Mouse (Mus musculus) midbrain, postnatal 0 days (tissue): ENCODE data around the gene Nlrc5. TPM values are rescaled to one million over a fixed set of nuclear protein-coding genes. Genes with fewer than 3 reads are reported as not detected.

ENCODE experiments used
- ATAC-seq: fragments of 200-750 bp; cut with Nextera tagmentation; 2 replicates; pipeline ENCODE4 v1.8.0; 2017; ENCODE audit warnings: moderate number of reproducible peaks, mild to moderate bottlenecking, moderate TSS enrichment, moderate library complexity; ENCODE audit not compliant: low FRiP score
- DNase-seq: peaks from one replicate; pipeline ENCODE4 v3.0.0-alpha.2; 2015; ENCODE audit warnings: low spot score
- H3K27ac ChIP-seq: fragments of 300-500 bp; sonication (generic); 2 replicates; pipeline ENCODE4 v1.5.1; 2014; ENCODE audit warnings: low read depth, mild to moderate bottlenecking, low read length, mixed read lengths
- H3K27me3 ChIP-seq: fragments of 300-500 bp; sonication (generic); 2 replicates; pipeline ENCODE4 v1.6.1; 2014; ENCODE audit warnings: low read length, control low read depth, mixed read lengths; ENCODE audit not compliant: insufficient read depth
- H3K36me3 ChIP-seq: fragments of 300-500 bp; sonication (generic); 2 replicates; pipeline ENCODE4 v1.6.1; 2014; ENCODE audit warnings: low read length, control low read depth, mixed read lengths; ENCODE audit not compliant: insufficient read depth
- H3K4me1 ChIP-seq: fragments of 300-500 bp; sonication (generic); 2 replicates; pipeline ENCODE4 v1.6.1; 2014; ENCODE audit warnings: mild to moderate bottlenecking, control low read depth, antibody characterized with exemption, low read length, mixed read lengths; ENCODE audit not compliant: insufficient read depth
- H3K4me2 ChIP-seq: fragments of 300-500 bp; sonication (generic); 2 replicates; pipeline ENCODE4 v1.6.1; 2014; ENCODE audit warnings: low read depth, mild to moderate bottlenecking, low read length, mixed read lengths; ENCODE audit not compliant: poor library complexity, severe bottlenecking
- H3K4me3 ChIP-seq: fragments of 300-500 bp; sonication (generic); 2 replicates; pipeline ENCODE4 v1.5.1; 2014; ENCODE audit warnings: low read depth, mild to moderate bottlenecking, low read length, moderate library complexity
- H3K9ac ChIP-seq: fragments of 300-500 bp; sonication (generic); replicated peaks from 2 replicates; pipeline ENCODE4 v1.6.1; 2014; ENCODE audit warnings: mild to moderate bottlenecking, low read length, moderate library complexity, mixed read lengths; ENCODE audit not compliant: poor library complexity, severe bottlenecking
- H3K9me3 ChIP-seq: fragments of 300-500 bp; sonication (generic); 2 replicates; pipeline ENCODE4 v1.6.1; 2016; ENCODE audit warnings: low read length, control low read depth
- CTCF ChIP-seq: IDR thresholded peaks from 2 replicates; pipeline ENCODE4 v1.5.1; 2016; ENCODE audit warnings: antibody characterized with exemption, mild to moderate bottlenecking
- WGBS: fragments of 180-500 bp; shearing (Covaris S2); extraction: QIAGEN DNeasy Blood & Tissue Kit; methylation state at CpG from one replicate; pipeline ENCODE4 v1.1.7; 2014; 5-methylcytosine and 5-hydroxymethylcytosine counted together
- polyA plus RNA-seq: library from polyadenylated mRNA; unstranded; fragments of >200 nt; fragmentation: Nextera tagmentation; extraction: Ambion mirVana; gene quantifications from 2 replicates; pipeline ENCODE4 v1.2.1, GENCODE M21; 2015
- total RNA-seq: library from RNA; depleted of rRNA; stranded (reverse); fragments of >200 nt; gene quantifications from 2 replicates; pipeline ENCODE4 v1.2.3, GENCODE M21; 2014

Gene Nlrc5
- total and polyA plus RNA-seq, 2 experiments from 2014 or later, result 0.22 to 0.63 TPM

GRCm38 (mm10) chr8:94412518-94412917 is 21.6 kb upstream of the Nlrc5 start:
- no peak overlapping the region for H3K9ac ChIP-seq
- WGBS, result 89% methylated on average over 6 of the region's 6 CpGs
- no peak for DNase-seq
- H3K4me2 ChIP-seq, result no peak overlapping the region
- no peak overlapping the region for H3K27ac ChIP-seq
- no peak overlapping the region for H3K4me3 ChIP-seq
- no peaks in the 10 kb centered on the region for H3K27me3 ChIP-seq
- no peak for TF ChIP-seq CTCF
- no peaks in the 10 kb centered on the region for H3K9me3 ChIP-seq
- no peak for ATAC-seq
- no peaks in the 10 kb centered on the region for H3K4me1 ChIP-seq
- no peaks in the 10 kb centered on the region for H3K36me3 ChIP-seq

GRCm38 (mm10) chr8:94413509-94413908 is 20.6 kb upstream of the Nlrc5 start:
- H3K36me3 ChIP-seq, result no peaks in the 10 kb centered on the region
- ATAC-seq (no peak), DNase-seq (no peak)
- H3K9me3 ChIP-seq, result no peaks in the 10 kb centered on the region
- no peak overlapping the region for H3K9ac ChIP-seq
- H3K4me3 ChIP-seq, result no peak overlapping the region
- no peaks in the 10 kb centered on the region for H3K4me1 ChIP-seq
- 85% methylated on average over 6 of the region's 6 CpGs for WGBS
- H3K27me3 ChIP-seq, result no peaks in the 10 kb centered on the region
- no peak overlapping the region for H3K27ac ChIP-seq
- no peak for TF ChIP-seq CTCF
- H3K4me2 ChIP-seq, result no peak overlapping the region

- Histone ChIP-seq H3K36me3 (no peaks in the 10 kb centered on the region), H3K4me3 (no peak overlapping the region), H3K4me2 (no peak overlapping the region), H3K27me3 (no peaks in the 10 kb centered on the region), H3K9ac (no peak overlapping the region), H3K4me1 (no peaks in the 10 kb centered on the region), H3K9me3 (no peaks in the 10 kb centered on the region), H3K27ac (no peak overlapping the region)
- no peak for ATAC-seq
- no peak for TF ChIP-seq CTCF
- 69% methylated on average over 2 of the region's 2 CpGs for WGBS
- DNase-seq, result no peak
Measured at GRCm38 (mm10) chr8:94415218-94415617, 18.9 kb upstream of the Nlrc5 start.

- Histone ChIP-seq H3K4me2 (no peak overlapping the region), H3K4me1 (no peaks in the 10 kb centered on the region), H3K9me3 (no peaks in the 10 kb centered on the region), H3K27ac (no peak overlapping the region), H3K4me3 (no peak overlapping the region), H3K36me3 (no peaks in the 10 kb centered on the region), H3K9ac (no peak overlapping the region), H3K27me3 (no peaks in the 10 kb centered on the region)
- no peak for ATAC-seq
- DNase-seq, result no peak
- no peak for TF ChIP-seq CTCF
- 86% methylated on average over 9 of the region's 9 CpGs for WGBS
Measured at GRCm38 (mm10) chr8:94418017-94418416, 16.1 kb upstream of the Nlrc5 start.

GRCm38 (mm10) chr8:94422270-94422669 is 11.9 kb upstream of the Nlrc5 start:
- H3K27me3 ChIP-seq, result no peaks in the 10 kb centered on the region
- DNase-seq, result no peak
- ATAC-seq, result no peak
- H3K9ac ChIP-seq, result no peak overlapping the region
- H3K9me3 ChIP-seq, result no peaks in the 10 kb centered on the region
- TF ChIP-seq CTCF, result no peak
- H3K27ac ChIP-seq, result no peak overlapping the region
- WGBS, result 92% methylated on average over 4 of the region's 4 CpGs
- H3K4me1 ChIP-seq, result no peaks in the 10 kb centered on the region
- H3K4me3 ChIP-seq, result no peak overlapping the region
- no peaks in the 10 kb centered on the region for H3K36me3 ChIP-seq
- H3K4me2 ChIP-seq, result no peak overlapping the region

GRCm38 (mm10) chr8:94427953-94428352 is 6.2 kb upstream of the Nlrc5 start:
- WGBS, result 79% methylated on average over 10 of the region's 10 CpGs
- ATAC-seq, result no peak

More at GRCm38 (mm10) chr8:94427953-94428352, 6.2 kb upstream of the Nlrc5 start:
- DNase-seq, result no peak
- no peak for TF ChIP-seq CTCF
- Histone ChIP-seq H3K27me3 (no peaks in the 10 kb centered on the region), H3K9ac (no peak overlapping the region), H3K27ac (no peak overlapping the region), H3K4me1 (no peaks in the 10 kb centered on the region), H3K36me3 (no peaks in the 10 kb centered on the region), H3K4me3 (no peak overlapping the region), H3K4me2 (no peak overlapping the region), H3K9me3 (no peaks in the 10 kb centered on the region)
